Mouse (Mus musculus) left cerebral cortex, adult 2 months (tissue): Measurements from ENCODE around the gene Rbm38. TPM values are rescaled to one million over a fixed set of nuclear protein-coding genes. Genes with fewer than 3 reads are reported as not detected.
A peak's percentile ranks its signal among the peaks of the same experiment; 100 is the strongest.

Experiments used
- DNase-seq, 2 experiments: peaks; one replicate each; pipeline ENCODE4 v3.0.0; 2021 to 2022; ENCODE audit warnings: low spot score in 2 of 2, mixed read lengths in 1 of 2; ENCODE audit errors: extremely low spot score in 1 of 2
- H3K27ac ChIP-seq: fragments of 200-600 bp; 2 replicates; pipeline ENCODE4 v1.8.1; 2022
- H3K4me3 ChIP-seq: fragments of 200-600 bp; 2 replicates; pipeline ENCODE4 v1.8.1; 2022
- CTCF ChIP-seq: fragments of 200-600 bp; IDR thresholded peaks from 2 replicates; pipeline ENCODE4 v1.8.1; 2022; ENCODE audit warnings: antibody characterized with exemption, mild to moderate bottlenecking, moderate library complexity
- intact Hi-C: fragments of 180-260 bp; cut with DNase I; formaldehyde crosslinking; loops from one replicate; pipeline ENCODE4 v1.15.1; 2025
- total RNA-seq, 2 experiments: library from RNA; stranded (reverse); gene quantifications; 2 replicates each; pipeline ENCODE4 v1.2.3; 2021

Gene Rbm38
- total RNA-seq, 2 experiments from 2014 or later: 3.5 to 4.7 TPM

- intact Hi-C loops: no loop called here
- no peak for DNase-seq
- no peak for TF ChIP-seq CTCF
- H3K4me3 ChIP-seq: no peak overlapping the region
- no peak overlapping the region for H3K27ac ChIP-seq
Observed at GRCm38 (mm10) chr2:172990161-172990560, 30.1 kb upstream of the Rbm38 start.

GRCm38 (mm10) chr2:172996207-172996606, 24.1 kb upstream of the Rbm38 start:
- Histone ChIP-seq H3K4me3 (no peak overlapping the region), H3K27ac (no peak overlapping the region)
- peak; percentile 89 for TF ChIP-seq CTCF
- intact Hi-C loops: loop anchor here (1.0 to 2.0 kb wide), 2 partner anchors 165 to 517 kb away; no protein-coding TSS in a partner anchor
- DNase-seq: peak; percentile 73 to 82

GRCm38 (mm10) chr2:172997748-172998147, 22.6 kb upstream of the Rbm38 start:
- intact Hi-C loops: loop anchor here (1.0 to 2.0 kb wide), 2 partner anchors 92 to 519 kb away; no protein-coding TSS in a partner anchor
- TF ChIP-seq CTCF: no peak
- H3K27ac ChIP-seq: no peak overlapping the region
- H3K4me3 ChIP-seq: no peak overlapping the region
- DNase-seq: no peak

GRCm38 (mm10) chr2:172998478-172998877, 21.8 kb upstream of the Rbm38 start:
- intact Hi-C loops: no loop called here
- no peak overlapping the region for H3K27ac ChIP-seq
- no peak for DNase-seq
- TF ChIP-seq CTCF: no peak
- no peak overlapping the region for H3K4me3 ChIP-seq

GRCm38 (mm10) chr2:172999630-173000284, 20.5 kb upstream of the Rbm38 start, which contains the start of gene Rae1:
Rae1 (plus strand) TSS chr2:173000117.
- peak within 1 kb of the TSS; percentile 85 for H3K27ac ChIP-seq
- intact Hi-C loops: loop anchor here (1.0 to 2.0 kb wide), 2 partner anchors 21 to 82 kb away; partner anchors contain the start of gene Rbm38
- peak; percentile 87 for TF ChIP-seq CTCF

GRCm38 (mm10) chr2:173000285-173000652, 20.0 kb upstream of the Rbm38 start:
- DNase-seq: no peak
- intact Hi-C loops: loop anchor here (2.0 kb wide), 1 partner anchor 21 kb away; the partner anchor contains the start of gene Rbm38

More at GRCm38 (mm10) chr2:172999630-173000284, 20.5 kb upstream of the Rbm38 start, which contains the start of gene Rae1:
- peak; percentile 98 to 99 for DNase-seq
- H3K4me3 ChIP-seq: peak within 1 kb of the TSS; percentile 89

GRCm38 (mm10) chr2:173000921-173001320, 19.4 kb upstream of the Rbm38 start:
- H3K4me3 ChIP-seq: peak overlapping the region; percentile 89
- TF ChIP-seq CTCF: no peak
- no peak overlapping the region for H3K27ac ChIP-seq
- intact Hi-C loops: loop anchor here (2.0 kb wide), 1 partner anchor 20 kb away; the partner anchor contains the start of gene Rbm38
- no peak for DNase-seq

More at GRCm38 (mm10) chr2:173000285-173000652, 20.0 kb upstream of the Rbm38 start:
- peak overlapping the region; percentile 89 for H3K4me3 ChIP-seq
- TF ChIP-seq CTCF: no peak
- peak overlapping the region; percentile 85 for H3K27ac ChIP-seq

GRCm38 (mm10) chr2:173003737-173004136, 16.6 kb upstream of the Rbm38 start:
- Histone ChIP-seq H3K27ac (no peak overlapping the region), H3K4me3 (no peak overlapping the region)
- DNase-seq: no peak
- TF ChIP-seq CTCF: no peak
- intact Hi-C loops: no loop called here

GRCm38 (mm10) chr2:173010220-173010717, 10.0 kb upstream of the Rbm38 start:
- intact Hi-C loops: no loop called here
- no peak for TF ChIP-seq CTCF
- Histone ChIP-seq H3K4me3 (no peak overlapping the region), H3K27ac (no peak overlapping the region)
- DNase-seq: no peak

GRCm38 (mm10) chr2:173011440-173011839, 8.9 kb upstream of the Rbm38 start:
- Histone ChIP-seq H3K4me3 (no peak overlapping the region), H3K27ac (no peak overlapping the region)
- intact Hi-C loops: no loop called here
- TF ChIP-seq CTCF: no peak
- no peak for DNase-seq

- Histone ChIP-seq H3K4me3 (no peak overlapping the region), H3K27ac (no peak overlapping the region)
- no peak for TF ChIP-seq CTCF
- DNase-seq: no peak
- intact Hi-C loops: loop anchor here (5.0 kb wide), 1 partner anchor 67 kb away; no protein-coding TSS in a partner anchor
Observed at GRCm38 (mm10) chr2:173014741-173015287, 5.5 kb upstream of the Rbm38 start.

GRCm38 (mm10) chr2:173017940-173018339, 2.4 kb upstream of the Rbm38 start:
- no peak overlapping the region for H3K27ac ChIP-seq
- intact Hi-C loops: loop anchor here (5.0 kb wide), 1 partner anchor 64 kb away; no protein-coding TSS in a partner anchor
- no peak overlapping the region for H3K4me3 ChIP-seq
- no peak for DNase-seq
- TF ChIP-seq CTCF: no peak
